Mouse (Mus musculus) left cerebral cortex, adult 9 months (tissue): Measurements from ENCODE around the gene Ccdc92.

ENCODE experiments used
- DNase-seq, 2 experiments: peaks; one replicate each; pipeline ENCODE4 v3.0.0; 2022; ENCODE audit warnings: low spot score in 2 of 2

The Ccdc92 gene

DNA sequence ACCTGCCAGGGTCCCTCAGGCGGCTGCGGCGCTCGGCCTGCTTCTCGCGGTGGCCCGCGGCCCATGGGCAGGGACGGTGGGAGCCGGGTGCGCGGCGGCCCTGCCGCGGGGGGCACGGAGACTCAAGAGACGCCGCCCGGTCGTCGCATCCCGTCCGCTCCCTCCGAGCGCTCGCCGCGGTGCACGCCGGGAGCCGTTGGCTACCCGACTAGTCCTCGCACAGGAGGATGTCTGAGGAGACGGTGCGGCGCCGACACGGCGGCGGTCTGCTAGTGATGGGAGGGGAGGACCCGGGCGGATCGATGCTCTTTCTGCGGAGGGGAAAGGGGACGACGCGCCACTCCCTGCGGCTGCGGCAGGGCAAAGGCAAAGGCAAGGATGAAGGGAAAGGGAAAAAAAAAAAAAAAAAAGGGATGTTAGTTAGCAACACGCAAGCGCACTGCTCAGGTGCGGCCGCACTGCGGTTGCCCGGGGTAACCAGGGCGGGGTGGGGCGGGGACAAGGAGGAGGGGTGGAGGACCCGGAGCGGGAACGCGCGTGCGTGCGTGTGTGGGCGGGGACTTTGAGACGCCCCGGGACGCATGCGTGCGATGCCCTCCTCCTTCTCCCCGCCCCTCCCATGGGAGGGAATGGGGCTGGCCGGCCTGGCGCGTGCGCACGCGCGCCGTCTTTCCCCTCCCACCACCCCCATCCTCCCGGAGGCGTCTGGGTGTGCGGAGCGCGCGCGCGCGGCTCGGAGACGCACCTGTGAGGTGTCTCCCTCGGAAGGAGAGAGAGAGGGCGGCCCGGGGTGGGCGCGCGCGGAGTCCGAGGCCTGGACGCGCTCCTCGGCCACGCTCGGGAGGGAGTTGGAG, at the start of gene Ccdc92, which contains the start of gene Zfp664:
Ccdc92 (minus strand) TSS at position 412 of the 854 bp plus-strand sequence.
Zfp664 (plus strand) TSS at position 679 of the 854 bp plus-strand sequence.
- peak; percentile 88 to 95 for DNase-seq

DNA sequence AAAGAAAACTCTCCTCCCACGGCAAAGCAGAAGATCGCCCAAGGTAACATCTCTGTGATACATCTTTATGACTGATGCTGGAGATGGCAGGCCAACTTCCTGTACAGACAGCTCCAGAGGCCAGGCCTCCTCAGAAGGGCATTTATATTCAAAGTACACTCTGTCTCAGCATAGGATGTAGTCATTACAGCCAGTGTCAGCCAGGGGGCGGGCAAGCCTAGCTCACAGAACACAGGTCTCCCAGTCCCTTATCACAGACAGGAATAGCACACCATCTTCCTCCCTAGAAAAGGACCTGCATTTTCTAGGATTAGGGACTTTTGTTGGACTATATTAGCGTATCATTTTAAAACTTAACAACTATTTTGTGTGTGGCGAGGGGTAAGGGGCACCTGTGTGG, 46.6 kb upstream of the Ccdc92 start:
- peak; percentile 47 to 82 for DNase-seq

DNA sequence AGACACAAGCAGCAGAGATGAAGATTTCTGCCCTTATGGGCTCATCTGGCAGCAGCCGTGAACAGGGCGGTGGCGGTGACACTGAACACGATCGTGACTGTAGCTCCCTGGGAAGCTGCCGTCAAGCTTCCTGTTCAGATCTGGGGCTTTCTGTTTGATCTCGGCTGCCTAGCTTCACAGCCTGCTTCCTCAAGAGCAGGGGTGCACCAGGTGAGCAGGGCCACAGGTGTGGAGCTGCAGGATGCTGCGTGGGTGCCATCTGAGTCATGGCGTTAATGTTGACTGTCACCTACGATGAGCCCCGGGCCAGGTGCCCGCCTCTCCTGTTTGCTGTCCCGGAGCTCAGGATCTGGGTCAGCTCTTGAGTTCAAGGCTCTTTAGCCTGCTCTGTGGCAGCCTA, 44.7 kb upstream of the Ccdc92 start:
- no peak for DNase-seq

DNA sequence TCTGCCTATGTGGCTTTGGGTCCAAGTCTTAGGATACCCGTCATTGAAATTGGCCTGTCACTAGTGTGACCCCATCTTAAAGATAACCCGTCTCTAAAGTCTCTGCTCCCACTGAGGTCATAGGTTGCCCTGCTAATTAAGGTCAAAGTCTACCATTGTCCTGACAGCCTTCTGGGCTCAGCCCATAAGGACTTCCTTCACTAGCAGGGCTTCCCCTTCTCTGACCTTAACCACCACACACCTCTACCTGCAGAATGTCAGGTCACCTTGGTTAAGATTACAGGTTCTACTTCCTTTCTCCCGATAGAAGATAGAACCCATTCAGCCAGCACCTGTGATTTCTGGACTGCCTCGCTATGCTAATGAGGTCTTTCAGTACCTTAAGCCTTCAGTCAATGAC, 41.6 kb upstream of the Ccdc92 start:
- DNase-seq, result no peak

DNA sequence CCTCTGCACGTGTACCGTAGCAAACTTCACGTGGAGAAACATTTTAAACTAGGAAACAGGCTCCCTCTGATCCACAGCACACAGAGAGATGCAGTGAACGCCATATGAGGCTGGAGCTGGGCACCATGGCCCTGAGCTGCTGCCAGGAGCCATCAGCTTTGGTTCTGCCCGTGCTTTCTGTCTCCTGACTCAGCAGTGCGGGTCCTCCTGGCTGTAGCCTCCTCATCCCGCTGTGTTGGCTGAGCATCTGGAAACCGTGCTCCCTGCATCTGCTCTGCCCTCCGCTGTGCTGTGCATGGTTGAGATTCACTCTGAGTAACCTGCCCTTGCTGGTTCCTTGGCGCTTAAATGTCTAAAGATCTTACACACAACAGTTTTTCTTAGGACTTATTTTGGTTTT, 40.0 kb upstream of the Ccdc92 start:
- no peak for DNase-seq

DNA sequence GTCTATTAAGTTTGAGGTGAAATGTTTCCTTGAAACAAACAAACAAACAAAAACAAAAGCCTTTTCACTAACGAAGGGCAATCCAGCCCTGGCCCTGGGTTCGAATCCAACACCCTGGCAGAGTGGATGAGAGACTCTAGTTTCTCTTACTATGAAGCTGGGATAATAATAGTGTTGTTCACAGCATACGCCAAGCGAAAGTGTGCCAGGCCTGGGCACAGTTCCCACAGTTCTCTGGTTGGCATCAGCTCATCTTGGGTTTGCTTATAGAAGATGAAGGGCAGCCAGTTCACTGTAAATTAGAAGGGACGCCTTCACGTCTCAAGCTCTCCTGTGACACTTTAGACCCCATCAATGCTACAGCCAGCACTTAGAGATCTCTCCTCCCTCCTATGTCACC, 39.5 kb upstream of the Ccdc92 start:
- DNase-seq, result peak in 1 of 2 experiments; percentile 69

DNA sequence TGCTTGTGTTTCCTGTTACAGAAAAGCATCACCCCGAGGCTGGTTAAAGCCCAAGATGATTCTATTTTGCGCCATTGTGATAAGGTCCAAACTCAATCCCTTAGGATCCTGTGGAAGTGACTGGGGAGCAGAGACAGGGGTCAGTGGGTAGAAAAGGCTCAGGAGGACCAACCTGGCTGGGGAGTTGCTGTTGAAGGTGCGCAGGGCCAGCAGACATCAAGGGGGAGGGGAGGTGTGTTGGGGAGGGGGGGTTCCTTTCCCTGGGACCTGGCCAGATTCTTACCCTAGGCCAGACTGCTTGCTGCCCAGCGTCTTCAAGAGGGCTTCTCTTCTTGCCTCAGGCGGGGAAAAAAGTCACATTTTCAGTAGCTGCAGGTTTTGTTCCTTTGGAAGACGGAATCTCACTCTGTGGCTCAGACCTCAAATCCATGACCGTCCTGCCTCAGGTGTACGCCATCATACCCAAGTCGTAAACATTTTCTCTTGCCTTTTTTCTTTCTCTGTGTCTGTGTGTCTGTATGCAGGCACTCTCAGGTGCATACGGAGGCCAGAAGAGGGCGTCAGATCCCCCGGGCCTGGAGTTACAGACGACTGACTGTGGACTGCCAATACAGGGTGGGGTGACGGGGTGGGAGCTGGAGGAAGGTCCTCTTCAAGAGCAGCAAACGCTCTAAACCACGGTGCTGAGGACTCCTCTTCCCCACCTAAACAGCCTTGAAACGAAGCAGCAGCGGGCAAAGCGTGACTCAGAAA, 38.7 kb upstream of the Ccdc92 start:
- no peak for DNase-seq

DNA sequence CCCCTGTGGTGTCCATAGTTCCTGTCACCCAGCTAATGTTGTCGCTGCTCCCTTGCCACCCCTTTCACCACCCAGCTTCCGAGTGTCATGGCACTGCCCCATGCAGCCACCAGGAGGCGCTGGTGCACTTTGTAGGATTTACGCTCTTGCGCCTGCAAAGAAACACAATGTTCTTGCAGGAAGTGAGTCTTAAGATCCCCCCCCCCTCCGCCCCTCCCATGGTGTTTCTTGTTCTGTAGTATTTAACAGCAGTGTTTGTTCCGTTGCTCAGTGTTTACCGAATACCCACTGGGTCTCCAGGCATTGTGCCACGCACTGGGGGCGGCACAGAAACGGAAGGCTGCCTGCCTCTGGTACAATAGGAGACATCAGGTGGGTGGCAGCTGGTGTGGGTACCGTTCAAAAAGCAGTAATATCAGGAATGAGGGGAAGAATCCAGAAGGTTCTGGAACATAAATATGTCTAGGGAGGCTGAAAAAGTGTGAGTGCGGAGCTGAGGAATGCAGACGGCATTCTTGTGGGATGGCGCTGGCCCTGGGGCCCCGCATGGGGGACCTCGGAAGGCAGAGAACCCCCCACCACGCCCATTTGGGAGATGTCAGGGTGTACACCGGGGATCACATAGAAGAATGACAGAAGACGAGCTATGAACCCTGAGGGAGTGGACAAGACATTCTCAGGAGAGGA, 37.9 kb upstream of the Ccdc92 start:
- DNase-seq, result peak; percentile 42 to 81

DNA sequence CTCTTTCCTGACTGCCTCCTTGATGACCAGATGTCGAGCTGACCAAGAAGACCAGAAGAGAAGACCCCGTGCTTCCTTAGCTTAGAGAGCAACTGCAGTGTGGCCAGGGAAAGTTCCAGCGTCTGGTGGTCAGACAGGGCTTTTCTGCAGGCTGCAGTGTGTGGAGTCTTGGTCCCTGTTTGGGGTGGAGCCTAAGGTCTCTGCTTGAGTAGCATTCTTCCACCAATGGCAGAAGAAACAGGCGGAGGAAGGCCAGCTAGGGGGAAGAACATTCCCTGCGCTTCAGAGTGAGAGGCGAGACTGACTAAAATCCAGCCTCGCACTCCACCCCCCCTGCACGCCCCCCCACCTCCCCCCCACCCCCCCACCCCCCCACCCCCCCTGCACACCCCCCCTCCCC, 33.9 kb upstream of the Ccdc92 start:
- no peak for DNase-seq

DNA sequence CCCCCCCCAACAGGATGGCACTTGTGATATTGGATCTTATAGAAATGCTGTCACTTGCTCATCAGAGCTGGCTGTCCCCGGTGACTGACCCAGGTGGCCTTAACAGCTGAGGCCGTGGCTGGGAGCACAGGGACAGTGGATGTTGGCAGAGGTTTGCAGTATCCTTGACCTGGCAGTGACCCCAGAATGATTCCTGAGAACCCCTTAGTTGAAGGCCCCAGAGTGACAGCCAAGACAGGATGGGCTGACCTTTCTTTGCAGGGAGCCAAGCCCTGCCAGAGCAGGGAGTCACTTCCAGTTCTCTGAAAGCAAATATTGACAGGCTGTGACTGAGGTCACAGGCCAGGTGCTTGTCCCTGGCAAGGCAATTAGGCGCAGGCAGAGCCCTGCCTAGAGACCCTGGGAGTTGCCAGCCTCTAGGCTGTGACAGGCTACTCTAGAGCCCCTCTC, 29.7 kb upstream of the Ccdc92 start:
- no peak for DNase-seq

DNA sequence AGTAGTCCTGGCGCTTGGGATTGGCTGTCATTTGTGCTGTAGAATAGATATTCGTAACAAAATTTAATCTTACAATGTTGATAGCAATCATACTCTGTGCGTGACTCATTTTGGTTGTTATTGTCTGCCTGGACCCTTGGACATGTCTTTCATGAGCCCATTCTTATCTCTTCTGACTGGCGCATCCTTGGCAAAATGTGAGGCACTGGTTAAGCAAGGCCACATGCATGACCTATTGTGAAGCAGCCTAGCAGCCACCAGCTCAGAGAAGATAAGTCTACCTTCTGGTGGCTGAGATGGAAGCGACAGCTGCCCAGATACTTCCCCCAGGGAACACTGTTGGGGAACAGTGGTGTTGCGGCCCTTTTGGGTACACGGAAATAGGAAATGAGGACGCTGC, 26.4 kb upstream of the Ccdc92 start:
- DNase-seq, result no peak

DNA sequence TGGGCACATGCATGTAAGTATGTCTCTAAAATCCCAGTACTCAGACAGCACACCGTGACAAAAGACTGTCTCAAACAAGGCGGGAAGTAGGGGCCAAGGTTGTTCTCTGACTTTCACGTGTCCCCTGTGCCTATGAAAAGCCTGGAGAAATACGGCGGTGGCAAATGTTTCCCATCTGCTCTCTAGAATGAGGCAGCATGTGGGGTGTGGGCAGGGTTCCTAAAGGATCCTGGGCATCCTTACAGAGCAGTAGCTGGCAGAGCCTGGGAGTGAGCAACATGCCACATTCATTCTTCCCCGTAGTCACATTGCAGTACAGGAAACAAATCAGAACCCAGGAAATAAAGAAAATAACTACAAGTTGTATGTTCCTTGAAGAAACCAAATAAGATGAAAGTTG, 21.7 kb upstream of the Ccdc92 start:
- peak in 1 of 2 experiments; percentile 81 for DNase-seq

DNA sequence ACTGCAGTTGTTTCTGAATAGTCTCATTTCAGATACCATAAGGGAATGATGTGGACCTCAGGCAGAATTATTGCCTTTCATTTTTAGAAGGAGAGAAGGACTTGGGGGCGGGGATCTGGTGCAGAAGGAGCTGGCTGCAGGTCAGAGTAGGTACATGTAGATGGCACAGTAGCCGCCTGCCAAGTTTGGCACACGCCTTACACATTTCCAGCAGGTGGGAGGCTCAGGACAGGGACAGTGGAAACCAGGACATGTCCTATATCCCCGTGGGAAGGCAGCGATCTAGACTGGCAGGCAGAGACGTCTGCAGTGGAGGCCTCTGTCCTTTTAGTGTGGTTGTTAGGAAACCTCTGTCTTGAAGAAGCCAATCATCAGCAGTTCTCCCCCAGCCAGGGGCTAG, 17.6 kb upstream of the Ccdc92 start:
- no peak for DNase-seq

DNA sequence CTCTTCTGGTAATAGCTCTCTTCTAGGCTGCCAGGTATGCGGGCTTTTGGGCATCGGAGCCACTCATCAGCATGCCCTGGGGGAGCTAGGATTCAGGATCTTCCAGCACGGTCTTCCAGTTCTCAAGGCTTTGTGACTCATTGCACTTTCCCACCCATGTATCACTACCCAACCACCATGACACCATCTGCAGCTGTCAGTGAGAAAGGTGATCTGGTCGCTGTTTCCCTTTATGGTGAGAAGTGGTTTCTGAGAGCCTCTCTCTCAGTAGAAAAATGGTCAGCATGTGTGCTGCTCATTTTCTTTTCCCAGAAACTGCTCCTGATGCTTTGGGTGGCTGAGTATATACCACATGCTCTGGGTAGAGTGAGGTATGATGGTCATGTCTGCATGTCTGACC, 17.0 kb upstream of the Ccdc92 start:
- no peak for DNase-seq

DNA sequence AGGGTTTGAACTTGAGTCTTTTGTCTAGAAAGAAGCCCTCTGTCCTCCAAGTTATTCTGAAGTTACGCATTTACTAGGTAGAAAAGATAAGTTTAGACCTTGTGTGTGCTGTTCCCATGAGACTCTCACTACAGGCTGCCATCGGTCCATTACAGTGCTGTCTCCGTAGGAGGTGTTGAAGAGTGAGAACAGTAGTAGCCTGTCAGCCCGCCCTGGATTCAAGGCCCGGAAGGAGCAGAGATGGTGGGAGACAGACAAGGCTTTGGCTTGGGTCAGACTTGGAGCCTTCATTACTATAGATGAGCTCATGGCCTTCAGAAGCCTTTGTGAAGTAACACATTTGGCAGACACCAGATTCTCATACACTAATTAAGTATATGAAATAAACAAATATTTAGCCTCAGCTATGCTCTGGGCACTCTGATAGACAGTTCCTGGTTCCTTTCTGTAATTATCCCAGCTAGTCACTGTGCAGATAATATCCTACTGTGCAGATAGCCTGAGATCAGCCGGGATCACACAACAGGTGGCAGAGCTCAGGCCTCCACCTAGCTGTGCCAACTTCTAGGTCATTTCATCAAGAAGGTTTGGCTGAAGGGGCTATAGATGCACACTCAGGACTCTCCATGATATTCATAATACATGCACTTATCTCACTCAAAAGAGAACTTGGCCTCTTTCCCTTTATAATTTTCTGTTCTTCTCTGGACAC, 11.8 kb upstream of the Ccdc92 start:
- no peak for DNase-seq

DNA sequence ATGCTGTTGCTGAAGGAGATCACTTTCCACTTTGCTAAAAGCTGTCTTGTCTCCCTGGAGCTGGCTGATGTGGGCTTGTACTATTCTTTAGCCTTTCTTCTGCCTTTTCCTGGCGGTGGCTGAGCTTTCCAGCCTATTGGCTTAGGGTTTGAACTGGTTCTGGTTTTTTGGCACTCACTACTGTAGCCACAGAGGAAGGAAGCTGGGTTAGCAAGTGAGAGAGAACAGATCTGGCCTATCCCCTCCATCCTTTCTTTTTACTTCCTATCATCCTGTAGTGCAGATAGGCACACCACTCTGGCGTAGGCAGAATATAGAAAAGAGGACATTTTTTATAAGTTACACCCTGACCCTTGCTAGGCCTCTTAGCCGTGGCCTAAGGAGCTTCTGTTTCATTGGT, 10.9 kb upstream of the Ccdc92 start:
- no peak for DNase-seq

DNA sequence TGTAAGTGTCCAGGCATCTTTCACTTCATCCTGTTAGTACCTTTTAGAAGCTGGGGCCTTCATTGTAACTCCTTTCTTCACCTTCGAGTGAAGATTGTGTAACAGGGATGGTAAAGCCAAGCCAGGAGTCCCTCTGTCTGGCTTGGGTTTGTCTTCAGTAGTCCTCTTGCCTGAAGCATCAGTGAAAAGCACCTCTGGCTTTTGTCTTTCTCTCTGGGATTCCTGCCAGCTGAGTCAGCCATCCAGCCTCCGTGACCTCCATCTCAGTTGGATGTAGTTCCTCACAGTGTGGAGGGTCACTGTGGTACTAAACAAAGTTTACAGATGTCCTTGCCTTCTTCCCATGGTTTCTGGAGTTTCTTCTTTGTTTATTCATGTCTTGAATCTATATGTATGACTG, 9.8 kb upstream of the Ccdc92 start:
- DNase-seq, result no peak

DNA sequence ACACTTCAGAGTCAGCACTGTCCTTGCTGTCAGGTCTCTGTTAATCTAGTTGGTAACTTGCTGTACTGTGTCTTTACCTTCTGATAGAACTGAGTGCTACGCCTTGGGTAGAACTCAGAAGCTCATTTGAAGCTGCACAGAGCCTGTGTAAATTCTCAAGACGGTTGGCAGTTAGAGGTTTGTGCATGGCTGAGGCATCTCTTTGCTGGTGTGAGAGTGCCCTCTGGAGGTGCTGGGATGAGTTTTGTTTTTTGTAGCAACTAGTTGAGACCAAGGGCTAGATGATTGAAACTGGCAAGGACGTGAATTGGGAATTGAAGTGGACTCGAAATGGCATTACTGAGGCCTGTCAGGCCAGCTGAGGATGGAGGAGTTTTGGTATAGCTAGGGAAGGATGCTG, 6.8 kb upstream of the Ccdc92 start:
- peak in 1 of 2 experiments; percentile 79 for DNase-seq

DNA sequence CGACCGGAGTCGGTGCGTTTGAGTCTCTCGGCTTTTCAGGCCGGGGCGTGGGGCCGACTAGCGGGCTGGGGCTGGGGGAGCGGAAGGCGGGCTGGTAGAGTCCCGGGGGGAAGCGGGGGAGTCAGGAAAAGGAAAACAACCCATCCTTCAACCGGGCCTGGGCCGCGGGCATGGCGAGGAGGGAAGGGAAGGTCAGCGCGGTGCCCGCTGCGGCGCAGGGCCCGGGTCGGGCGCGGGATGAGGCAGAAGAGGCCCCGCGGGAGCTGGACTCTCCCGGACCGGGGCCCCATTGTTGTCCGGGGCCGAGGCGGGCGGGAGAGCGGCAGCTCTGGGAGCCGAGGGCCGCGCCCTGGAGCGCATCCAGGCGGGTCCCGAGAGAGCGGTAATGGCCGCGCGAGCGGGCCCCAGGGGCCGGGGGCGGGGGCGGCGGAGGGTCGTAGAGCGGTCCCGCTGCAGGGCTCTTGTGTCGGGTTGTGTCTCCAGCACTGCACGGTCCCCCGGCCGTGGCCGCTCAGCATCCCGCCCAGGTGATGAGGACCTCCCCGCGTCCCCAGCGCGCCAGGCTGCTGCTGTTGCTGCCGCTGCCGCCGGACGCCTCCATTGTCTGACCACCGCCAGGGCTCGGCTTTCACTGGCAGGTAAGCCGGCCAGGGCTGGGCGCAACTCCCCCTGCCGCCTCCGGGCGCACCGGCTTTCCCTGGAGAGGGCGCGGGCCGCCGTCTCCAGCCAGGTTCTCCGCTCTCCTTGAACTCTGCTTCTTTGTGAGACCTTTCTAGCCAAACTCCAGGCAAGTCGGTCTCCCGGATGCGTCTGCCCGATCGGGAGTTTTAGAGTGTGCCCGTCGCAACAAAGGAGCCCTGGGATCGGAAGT, 882 bp upstream of the Ccdc92 start:
- no peak for DNase-seq

DNA sequence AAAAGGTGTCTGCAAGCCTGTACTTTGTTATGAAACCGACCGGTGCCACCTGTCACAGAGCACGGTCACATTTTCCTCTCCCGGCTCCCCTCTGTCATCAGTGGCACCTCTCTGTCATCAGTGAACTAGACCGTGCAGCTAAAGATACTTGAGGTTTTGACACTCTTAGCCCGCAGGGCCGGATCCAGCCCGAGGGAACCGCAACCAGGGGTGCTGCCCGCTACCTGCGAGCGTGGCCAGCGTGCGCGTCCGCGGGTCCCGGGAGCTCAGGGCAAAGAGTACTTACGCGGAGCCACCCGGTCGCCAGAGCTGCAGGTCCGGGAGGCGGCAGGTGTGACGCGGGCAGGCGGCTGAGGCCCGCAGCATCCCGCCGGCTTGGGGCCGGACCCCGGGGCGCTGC, 761 bp downstream of the Ccdc92 start:
- peak in 1 of 2 experiments; percentile 36 for DNase-seq

DNA sequence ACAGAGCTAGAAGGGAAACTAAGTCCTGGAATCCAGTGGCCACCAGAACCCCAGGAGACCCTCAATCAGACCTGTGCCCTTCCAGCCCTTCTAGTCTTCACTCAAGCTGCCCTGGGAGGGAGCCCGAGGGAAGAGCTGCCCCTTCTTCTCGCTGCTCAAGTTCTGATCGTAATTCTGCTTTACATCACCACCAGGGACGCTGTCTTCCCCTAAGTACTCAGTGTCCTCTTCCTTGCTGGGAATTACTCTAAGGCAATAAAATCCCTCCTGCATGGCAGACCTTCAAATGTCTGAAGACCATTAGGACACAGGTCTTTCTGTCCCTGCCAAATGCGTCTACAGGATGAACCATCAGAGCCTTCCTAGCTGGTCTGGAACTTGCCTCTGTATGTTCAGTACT, 2.2 kb downstream of the Ccdc92 start:
- DNase-seq, result no peak
